Mouse (Mus musculus): Measurements from ENCODE around the gene Foxn3.

Foxn3 gene

GRCm38 (mm10) chr12:99563219-99564059 is at the start of gene Foxn3:
TSS of gene Foxn3 (minus strand) at chr12:99563582.
- DNase-seq (ENCODE audit: low spot score), result peak; percentile 57

GRCm38 (mm10) chr12:99612181-99612871 is 48.9 kb upstream of the Foxn3 start:
- DNase-seq (ENCODE audit: low spot score), result no peak

GRCm38 (mm10) chr12:99610868-99611267 is 47.5 kb upstream of the Foxn3 start:
- no peak for DNase-seq (ENCODE audit: low spot score)

- DNase-seq (ENCODE audit: low spot score), result peak; percentile 27
Measured at GRCm38 (mm10) chr12:99610069-99610815, 46.9 kb upstream of the Foxn3 start.

- no peak for DNase-seq (ENCODE audit: low spot score)
Measured at GRCm38 (mm10) chr12:99609643-99610042, 46.3 kb upstream of the Foxn3 start.

- no peak for DNase-seq (ENCODE audit: low spot score)
Measured at GRCm38 (mm10) chr12:99608279-99608955, 45.0 kb upstream of the Foxn3 start.

GRCm38 (mm10) chr12:99603381-99603780 is 40.0 kb upstream of the Foxn3 start:
- DNase-seq (ENCODE audit: low spot score), result no peak

- DNase-seq (ENCODE audit: low spot score), result no peak
Measured at GRCm38 (mm10) chr12:99601841-99602240, 38.5 kb upstream of the Foxn3 start.

GRCm38 (mm10) chr12:99601392-99601791 is 38.0 kb upstream of the Foxn3 start:
- DNase-seq (ENCODE audit: low spot score), result no peak

- DNase-seq (ENCODE audit: low spot score), result no peak
Measured at GRCm38 (mm10) chr12:99599606-99600005, 36.2 kb upstream of the Foxn3 start.

- DNase-seq (ENCODE audit: low spot score), result no peak
Measured at GRCm38 (mm10) chr12:99596397-99596796, 33.0 kb upstream of the Foxn3 start.

GRCm38 (mm10) chr12:99587338-99587737 is 24.0 kb upstream of the Foxn3 start:
- DNase-seq (ENCODE audit: low spot score), result no peak

- no peak for DNase-seq (ENCODE audit: low spot score)
Measured at GRCm38 (mm10) chr12:99579989-99580388, 16.6 kb upstream of the Foxn3 start.

- DNase-seq (ENCODE audit: low spot score), result peak; percentile 79
Measured at GRCm38 (mm10) chr12:99576682-99577081, 13.3 kb upstream of the Foxn3 start.

- DNase-seq (ENCODE audit: low spot score), result no peak
Measured at GRCm38 (mm10) chr12:99574299-99574698, 10.9 kb upstream of the Foxn3 start.

- no peak for DNase-seq (ENCODE audit: low spot score)
Measured at GRCm38 (mm10) chr12:99573036-99573435, 9.7 kb upstream of the Foxn3 start.

- DNase-seq (ENCODE audit: low spot score), result peak; percentile 49
Measured at GRCm38 (mm10) chr12:99571999-99572398, 8.6 kb upstream of the Foxn3 start.

GRCm38 (mm10) chr12:99570197-99570956 is 7.0 kb upstream of the Foxn3 start:
- DNase-seq (ENCODE audit: low spot score), result no peak

- DNase-seq (ENCODE audit: low spot score), result peak; percentile 20
Measured at GRCm38 (mm10) chr12:99565606-99566005, 2.2 kb upstream of the Foxn3 start.

GRCm38 (mm10) chr12:99564301-99564910 is 1.0 kb upstream of the Foxn3 start:
- DNase-seq (ENCODE audit: low spot score), result peak; percentile 59

- DNase-seq (ENCODE audit: low spot score), result no peak
Measured at GRCm38 (mm10) chr12:99562867-99563189, 554 bp downstream of the Foxn3 start.

All from T-cell, adult 2 months (primary cell).